Mouse (Mus musculus): Measurements from ENCODE around the gene Bcl11b. TPM values are rescaled to one million over a fixed set of nuclear protein-coding genes. Genes with fewer than 3 reads are reported as not detected.

Bcl11b gene
- polyA plus RNA-seq, 1 experiment from 2014 or later = 14.1 TPM

DNA sequence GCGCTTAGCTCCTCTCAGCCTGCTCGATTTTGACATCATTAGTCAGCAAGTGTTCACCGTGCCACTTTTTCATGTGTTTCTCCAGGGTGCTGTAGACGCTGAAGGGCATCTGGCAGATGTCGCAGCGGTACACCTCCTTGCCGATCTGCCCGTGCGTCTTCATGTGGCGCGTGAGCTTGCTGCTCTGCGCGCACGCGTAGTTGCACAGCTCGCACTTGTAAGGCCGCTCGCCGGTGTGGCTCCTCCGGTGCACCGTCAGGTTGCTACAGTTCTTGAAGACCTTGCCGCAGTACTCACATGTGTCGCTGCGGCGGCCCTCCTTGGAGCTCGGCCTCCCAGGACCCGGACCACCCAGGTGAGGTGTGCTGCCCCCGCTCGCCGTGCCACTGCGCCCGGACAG lies 88.0 kb downstream of the Bcl11b start:
- H3K27ac ChIP-seq = no peak overlapping the region
- H3K4me2 ChIP-seq (replicated peaks) = no peak overlapping the region
- peaks cover 18% of the 10 kb centered on the region for H3K9me3 ChIP-seq
- peaks cover 13% of the 10 kb centered on the region for H3K4me1 ChIP-seq
- no peaks in the 10 kb centered on the region for H3K27me3 ChIP-seq
- H3K9ac ChIP-seq = no peak overlapping the region
- peaks cover 24% of the 10 kb centered on the region for H3K36me3 ChIP-seq
- WGBS = 97% methylated on average over 32 of the region's 32 CpGs
- H3K4me3 ChIP-seq = no peak overlapping the region
- no peak for ATAC-seq (ENCODE audit: low FRiP score, low read depth)

GRCm38 (mm10) chr12:107908826-107909225 lies 94.6 kb downstream of the Bcl11b start:
- Histone ChIP-seq H3K27me3 (no peaks in the 10 kb centered on the region), H3K4me1 (peaks cover 9% of the 10 kb centered on the region), H3K4me2 (replicated peaks) (no peak overlapping the region), H3K36me3 (0 out of 2 replicates have a peak, but pooled peaks cover 3% of the 10 kb centered on the region), H3K4me3 (no peak overlapping the region), H3K9ac (no peak overlapping the region), H3K9me3 (peaks cover 10% of the 10 kb centered on the region), H3K27ac (no peak overlapping the region)
- no peak for ATAC-seq (ENCODE audit: low FRiP score, low read depth)
- 85% methylated on average over 11 of the region's 11 CpGs for WGBS

DNA sequence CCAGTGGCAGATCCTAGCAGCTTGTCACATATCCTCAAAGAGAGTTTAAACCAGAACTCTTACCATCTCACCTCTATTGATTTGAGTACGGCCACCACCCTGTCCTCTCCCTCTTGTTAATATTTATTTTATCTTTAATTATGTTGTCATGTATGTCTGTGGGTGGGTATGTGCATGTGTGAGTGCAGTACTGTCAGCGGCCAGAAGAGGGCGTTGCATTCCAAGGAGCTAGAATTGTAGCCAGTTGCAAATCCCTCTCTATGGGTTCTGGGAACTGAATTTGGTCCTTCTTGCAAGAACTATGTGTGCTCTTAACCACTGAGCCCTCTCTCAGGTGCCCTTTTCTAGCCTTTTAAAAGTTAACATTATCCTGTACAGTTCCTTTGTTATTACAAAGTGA lies 98.1 kb downstream of the Bcl11b start:
- H3K9ac ChIP-seq = no peak overlapping the region
- no peak overlapping the region for H3K4me3 ChIP-seq
- H3K9me3 ChIP-seq = peaks cover 10% of the 10 kb centered on the region
- no peak for ATAC-seq (ENCODE audit: low FRiP score, low read depth)
- H3K27me3 ChIP-seq = no peaks in the 10 kb centered on the region
- H3K27ac ChIP-seq = no peak overlapping the region
- no peak overlapping the region for H3K4me2 ChIP-seq (replicated peaks)
- H3K36me3 ChIP-seq = 0 out of 2 replicates have a peak, but pooled peaks cover 3% of the 10 kb centered on the region
- WGBS = 95% methylated on average over 3 of the region's 3 CpGs
- H3K4me1 ChIP-seq = no peaks in the 10 kb centered on the region

- Histone ChIP-seq H3K27me3 (no peaks in the 10 kb centered on the region), H3K4me3 (no peak overlapping the region), H3K9me3 (peaks cover 10% of the 10 kb centered on the region), H3K4me2 (replicated peaks) (no peak overlapping the region), H3K36me3 (0 out of 2 replicates have a peak, but pooled peaks cover 3% of the 10 kb centered on the region), H3K4me1 (no peaks in the 10 kb centered on the region), H3K27ac (no peak overlapping the region), H3K9ac (no peak overlapping the region)
- ATAC-seq (ENCODE audit: low FRiP score, low read depth) = no peak
- 87% methylated on average over 11 of the region's 11 CpGs for WGBS
These were observed 98.9 kb downstream of the Bcl11b start for GRCm38 (mm10) chr12:107904457-107904856.

GRCm38 (mm10) chr12:107903949-107904348 lies 99.5 kb downstream of the Bcl11b start:
- Histone ChIP-seq H3K4me3 (no peak overlapping the region), H3K9me3 (peaks cover 10% of the 10 kb centered on the region), H3K36me3 (0 out of 2 replicates have a peak, but pooled peaks cover 3% of the 10 kb centered on the region), H3K27me3 (no peaks in the 10 kb centered on the region), H3K4me2 (replicated peaks) (no peak overlapping the region), H3K4me1 (no peaks in the 10 kb centered on the region), H3K9ac (no peak overlapping the region), H3K27ac (no peak overlapping the region)
- ATAC-seq (ENCODE audit: low FRiP score, low read depth) = no peak
- WGBS = 45% methylated on average over 9 of the region's 9 CpGs

- Histone ChIP-seq H3K36me3 (no peaks in the 10 kb centered on the region), H3K27ac (no peak overlapping the region), H3K9me3 (no peaks in the 10 kb centered on the region), H3K4me2 (replicated peaks) (no peak overlapping the region), H3K4me3 (no peak overlapping the region), H3K4me1 (peaks cover 49% of the 10 kb centered on the region), H3K27me3 (no peaks in the 10 kb centered on the region), H3K9ac (no peak overlapping the region)
- 96% methylated on average over 3 of the region's 3 CpGs for WGBS
- ATAC-seq (ENCODE audit: low FRiP score, low read depth) = no peak
These were observed 112.0 kb downstream of the Bcl11b start for GRCm38 (mm10) chr12:107891449-107891848.

- 50% methylated on average over 7 of the region's 7 CpGs for WGBS
- ATAC-seq (ENCODE audit: low FRiP score, low read depth) = no peak; the same call in 1 of the 2 replicates
- Histone ChIP-seq H3K4me3 (no peak overlapping the region), H3K4me1 (peaks cover 49% of the 10 kb centered on the region), H3K9ac (no peak overlapping the region), H3K27ac (peak overlapping the region; percentile 15; the same call in 1 of the 2 replicates), H3K4me2 (replicated peaks) (no peak overlapping the region), H3K27me3 (0 out of 2 replicates have a peak, but pooled peaks cover 7% of the 10 kb centered on the region), H3K36me3 (no peaks in the 10 kb centered on the region), H3K9me3 (no peaks in the 10 kb centered on the region)
These were observed 113.1 kb downstream of the Bcl11b start for GRCm38 (mm10) chr12:107890326-107890725.

GRCm38 (mm10) chr12:107889841-107890240 lies 113.6 kb downstream of the Bcl11b start:
- Histone ChIP-seq H3K9ac (no peak overlapping the region), H3K4me3 (no peak overlapping the region; the same call in 1 of the 2 replicates), H3K27me3 (0 out of 2 replicates have a peak, but pooled peaks cover 7% of the 10 kb centered on the region), H3K27ac (peak overlapping the region; percentile 15; the same call in 1 of the 2 replicates), H3K36me3 (no peaks in the 10 kb centered on the region), H3K9me3 (no peaks in the 10 kb centered on the region), H3K4me1 (peaks cover 45% of the 10 kb centered on the region), H3K4me2 (replicated peaks) (no peak overlapping the region)
- ATAC-seq (ENCODE audit: low FRiP score, low read depth) = peak; percentile 74
- WGBS = 22% methylated on average over 10 of the region's 10 CpGs

DNA sequence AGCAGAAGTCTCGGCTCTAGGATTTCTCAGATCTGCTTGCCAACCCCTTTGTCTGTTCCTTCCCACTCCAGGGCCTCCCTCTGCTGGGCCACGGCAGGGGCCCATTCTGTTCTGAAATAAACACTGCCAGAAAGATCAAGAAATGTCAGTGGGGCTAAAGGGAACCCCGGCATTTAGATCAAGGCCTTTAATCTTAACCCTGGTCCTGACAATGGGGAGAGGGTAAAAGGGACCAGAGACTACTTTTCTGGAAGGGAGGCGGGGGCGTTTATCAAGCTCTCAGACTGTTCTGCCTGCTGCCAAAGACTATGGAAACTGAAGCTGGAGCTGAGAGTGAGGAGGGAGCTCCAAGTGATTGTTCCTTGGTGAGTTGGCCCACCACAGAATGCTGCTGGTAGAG lies 114.8 kb downstream of the Bcl11b start:
- 44% methylated on average over 5 of the region's 5 CpGs for WGBS
- Histone ChIP-seq H3K9ac (no peak overlapping the region), H3K4me1 (peaks cover 50% of the 10 kb centered on the region), H3K9me3 (no peaks in the 10 kb centered on the region), H3K36me3 (no peaks in the 10 kb centered on the region), H3K4me3 (no peak overlapping the region), H3K27ac (no peak overlapping the region), H3K4me2 (replicated peaks) (no peak overlapping the region), H3K27me3 (0 out of 2 replicates have a peak, but pooled peaks cover 7% of the 10 kb centered on the region)
- ATAC-seq (ENCODE audit: low FRiP score, low read depth) = no peak

DNA sequence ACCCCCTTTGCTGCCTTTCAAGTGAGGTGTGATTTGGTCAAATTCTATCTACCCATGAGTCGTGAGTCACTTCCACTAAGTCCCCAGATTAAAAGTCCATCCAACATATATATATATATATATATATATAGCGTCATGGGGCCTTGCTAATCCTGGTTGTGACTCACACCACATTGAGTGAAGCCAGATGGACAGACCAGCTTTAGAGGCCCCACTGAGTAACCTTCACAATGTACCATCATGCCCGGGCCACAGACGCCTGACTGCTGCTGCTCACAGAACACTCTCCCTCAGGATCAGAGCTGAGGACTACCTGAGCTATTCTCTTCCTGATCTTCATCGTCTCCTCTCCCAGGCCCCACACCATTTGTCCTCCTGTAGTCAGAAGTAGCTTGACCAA lies 115.4 kb downstream of the Bcl11b start:
- no peak for ATAC-seq (ENCODE audit: low FRiP score, low read depth)
- no peaks in the 10 kb centered on the region for H3K36me3 ChIP-seq
- 49% methylated on average over 5 of the region's 5 CpGs for WGBS
- no peak overlapping the region for H3K9ac ChIP-seq
- H3K4me2 ChIP-seq (replicated peaks) = no peak overlapping the region
- H3K9me3 ChIP-seq = no peaks in the 10 kb centered on the region
- H3K4me1 ChIP-seq = peaks cover 51% of the 10 kb centered on the region
- 0 out of 2 replicates have a peak, but pooled peaks cover 7% of the 10 kb centered on the region for H3K27me3 ChIP-seq
- H3K4me3 ChIP-seq = no peak overlapping the region
- H3K27ac ChIP-seq = 0 out of 2 replicates have a peak overlapping the region, but pooled peaks have one; percentile 29

DNA sequence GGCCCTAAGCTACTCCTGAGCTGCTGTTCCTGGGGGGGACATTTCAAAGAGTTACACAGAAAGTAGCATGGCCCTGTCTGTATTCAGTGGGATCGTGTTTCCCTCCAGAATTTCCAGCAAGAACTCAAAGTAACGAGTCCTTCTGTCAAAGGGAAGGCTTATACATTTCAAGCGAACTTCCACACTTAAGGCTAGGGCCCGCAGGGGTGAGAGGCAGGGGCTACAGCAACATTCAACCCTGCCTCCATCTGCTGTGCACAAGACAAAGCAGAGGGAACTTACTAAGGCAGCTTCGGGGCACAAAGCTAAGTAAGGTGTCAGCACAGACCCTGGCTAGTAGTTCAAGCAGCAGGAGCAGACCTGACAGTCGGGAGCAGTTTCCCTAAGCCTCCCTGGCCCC lies 115.8 kb downstream of the Bcl11b start:
- H3K9ac ChIP-seq = no peak overlapping the region
- H3K27ac ChIP-seq = peak overlapping the region; percentile 29; the same call in 1 of the 2 replicates

GRCm38 (mm10) chr12:107884330-107885065 lies 118.9 kb downstream of the Bcl11b start:
- no peak overlapping the region for H3K9ac ChIP-seq
- H3K9me3 ChIP-seq = no peaks in the 10 kb centered on the region
- H3K27ac ChIP-seq = no peak overlapping the region
- no peaks in the 10 kb centered on the region for H3K36me3 ChIP-seq
- 0 out of 2 replicates have a peak, but pooled peaks cover 7% of the 10 kb centered on the region for H3K27me3 ChIP-seq
- peaks cover 57% of the 10 kb centered on the region for H3K4me1 ChIP-seq
- no peak overlapping the region for H3K4me3 ChIP-seq
- no peak overlapping the region for H3K4me2 ChIP-seq (replicated peaks)
- 61% methylated on average over 6 of the region's 6 CpGs for WGBS
- no peak for ATAC-seq (ENCODE audit: low FRiP score, low read depth)

More for the DNA sequence above, 115.8 kb downstream of the Bcl11b start:
- no peak overlapping the region for H3K4me2 ChIP-seq (replicated peaks)
- no peak for ATAC-seq (ENCODE audit: low FRiP score, low read depth)
- H3K4me3 ChIP-seq = no peak overlapping the region
- WGBS = 27% methylated on average over 6 of the region's 6 CpGs
- H3K27me3 ChIP-seq = 0 out of 2 replicates have a peak, but pooled peaks cover 7% of the 10 kb centered on the region
- no peaks in the 10 kb centered on the region for H3K9me3 ChIP-seq
- no peaks in the 10 kb centered on the region for H3K36me3 ChIP-seq
- H3K4me1 ChIP-seq = peaks cover 51% of the 10 kb centered on the region

Data from limb, embryonic 13.5 days (tissue).